Mouse (Mus musculus): ENCODE data around the gene Vps4b. TPM values are rescaled to one million over a fixed set of nuclear protein-coding genes. Genes with fewer than 3 reads are reported as not detected.
A peak's percentile ranks its signal among the peaks of the same experiment; 100 is the strongest.
"Not testable (repeated sequence)": the region's sequence is repeated elsewhere in the genome, so short reads cannot be mapped to it uniquely, and the experiment has no call there.

Vps4b gene
- polyA plus RNA-seq, 1 experiment from 2014 or later: 60.9 TPM

- Histone ChIP-seq H3K9ac (ENCODE audit: low read depth, low read length) (no peak overlapping the region), H3K27me3 (replicated peaks; ENCODE audit: control insufficient read depth, insufficient read depth, low read length) (no peaks in the 10 kb centered on the region), H3K4me3 (ENCODE audit: low read depth, low read length) (no peak overlapping the region), H3K27ac (ENCODE audit: low read depth, low read length) (no peak overlapping the region), H3K4me1 (replicated peaks; ENCODE audit: control insufficient read depth, insufficient read depth, low read length) (no peaks in the 10 kb centered on the region), H3K9me3 (ENCODE audit: control insufficient read depth) (no peaks in the 10 kb centered on the region), H3K36me3 (ENCODE audit: control insufficient read depth, insufficient read depth) (peaks cover 35% of the 10 kb centered on the region), H3K4me2 (replicated peaks; ENCODE audit: low read depth) (no peak overlapping the region)
- TF ChIP-seq CTCF (IDR thresholded peaks at IDR 0.05; ENCODE audit: low read depth): no peak
- 91% methylated on average over 4 of the region's 4 CpGs for WGBS
- no peak for ATAC-seq
These were observed 55.8 kb downstream of the Vps4b start for GRCm38 (mm10) chr1:106740735-106741134.

- H3K4me3 ChIP-seq (ENCODE audit: low read depth, low read length): no peak overlapping the region
- ATAC-seq: no peak
- whole genome bisulfite sequencing: 90% methylated on average over 5 of the region's 5 CpGs
- TF ChIP-seq CTCF (IDR thresholded peaks at IDR 0.05; ENCODE audit: low read depth): no peak
- H3K27ac ChIP-seq (ENCODE audit: low read depth, low read length): no peak overlapping the region
- no peak overlapping the region for H3K4me2 ChIP-seq (replicated peaks; ENCODE audit: low read depth)
- no peaks in the 10 kb centered on the region for H3K4me1 ChIP-seq (replicated peaks; ENCODE audit: control insufficient read depth, insufficient read depth, low read length)
- peaks cover 37% of the 10 kb centered on the region for H3K36me3 ChIP-seq (ENCODE audit: control insufficient read depth, insufficient read depth)
- H3K9ac ChIP-seq (ENCODE audit: low read depth, low read length): no peak overlapping the region
- H3K27me3 ChIP-seq (replicated peaks; ENCODE audit: control insufficient read depth, insufficient read depth, low read length): no peaks in the 10 kb centered on the region
- H3K9me3 ChIP-seq (ENCODE audit: control insufficient read depth): no peaks in the 10 kb centered on the region
These were observed 56.7 kb downstream of the Vps4b start for GRCm38 (mm10) chr1:106739810-106740209.

- no peak for ATAC-seq
- H3K9me3 ChIP-seq (ENCODE audit: control insufficient read depth): no peaks in the 10 kb centered on the region
- no peaks in the 10 kb centered on the region for H3K27me3 ChIP-seq (replicated peaks; ENCODE audit: control insufficient read depth, insufficient read depth, low read length)
- peak; percentile 73 for TF ChIP-seq CTCF (IDR thresholded peaks at IDR 0.05; ENCODE audit: low read depth)
- peaks cover 51% of the 10 kb centered on the region for H3K36me3 ChIP-seq (ENCODE audit: control insufficient read depth, insufficient read depth)
- no peak overlapping the region for H3K27ac ChIP-seq (ENCODE audit: low read depth, low read length)
- 82% methylated on average over 3 of the region's 3 CpGs for WGBS
- no peak overlapping the region for H3K4me2 ChIP-seq (replicated peaks; ENCODE audit: low read depth)
- H3K4me1 ChIP-seq (replicated peaks; ENCODE audit: control insufficient read depth, insufficient read depth, low read length): no peaks in the 10 kb centered on the region
- no peak overlapping the region for H3K9ac ChIP-seq (ENCODE audit: low read depth, low read length)
- H3K4me3 ChIP-seq (ENCODE audit: low read depth, low read length): no peak overlapping the region
These were observed 58.4 kb downstream of the Vps4b start for GRCm38 (mm10) chr1:106738092-106738491.

- H3K36me3 ChIP-seq (ENCODE audit: control insufficient read depth, insufficient read depth): peaks cover 44% of the 10 kb centered on the region
- H3K27ac ChIP-seq (ENCODE audit: low read depth, low read length): no peak overlapping the region
- no peaks in the 10 kb centered on the region for H3K9me3 ChIP-seq (ENCODE audit: control insufficient read depth)
- H3K4me2 ChIP-seq (replicated peaks; ENCODE audit: low read depth): no peak overlapping the region
- no peaks in the 10 kb centered on the region for H3K27me3 ChIP-seq (replicated peaks; ENCODE audit: control insufficient read depth, insufficient read depth, low read length)
- TF ChIP-seq CTCF (IDR thresholded peaks at IDR 0.05; ENCODE audit: low read depth): no peak
- ATAC-seq: no peak
- H3K4me1 ChIP-seq (replicated peaks; ENCODE audit: control insufficient read depth, insufficient read depth, low read length): no peaks in the 10 kb centered on the region
- H3K4me3 ChIP-seq (ENCODE audit: low read depth, low read length): no peak overlapping the region
- WGBS: 94% methylated on average over 8 of the region's 8 CpGs
- H3K9ac ChIP-seq (ENCODE audit: low read depth, low read length): no peak overlapping the region
These were observed 60.3 kb downstream of the Vps4b start for GRCm38 (mm10) chr1:106736211-106736610.

- H3K9me3 ChIP-seq (ENCODE audit: control insufficient read depth): no peaks in the 10 kb centered on the region
- no peaks in the 10 kb centered on the region for H3K27me3 ChIP-seq (replicated peaks; ENCODE audit: control insufficient read depth, insufficient read depth, low read length)
- no peak overlapping the region for H3K9ac ChIP-seq (ENCODE audit: low read depth, low read length)
- ATAC-seq: no peak
- H3K4me3 ChIP-seq (ENCODE audit: low read depth, low read length): no peak overlapping the region
- TF ChIP-seq CTCF (IDR thresholded peaks at IDR 0.05; ENCODE audit: low read depth): peak; percentile 80
- 56% methylated on average over 2 of the region's 2 CpGs for WGBS
- H3K27ac ChIP-seq (ENCODE audit: low read depth, low read length): no peak overlapping the region
- H3K36me3 ChIP-seq (ENCODE audit: control insufficient read depth, insufficient read depth): peaks cover 42% of the 10 kb centered on the region
- H3K4me2 ChIP-seq (replicated peaks; ENCODE audit: low read depth): no peak overlapping the region
- H3K4me1 ChIP-seq (replicated peaks; ENCODE audit: control insufficient read depth, insufficient read depth, low read length): no peaks in the 10 kb centered on the region
These were observed 60.9 kb downstream of the Vps4b start for GRCm38 (mm10) chr1:106735586-106735985.

GRCm38 (mm10) chr1:106722061-106722460 lies 74.5 kb downstream of the Vps4b start:
- WGBS: 62% methylated on average over 5 of the region's 5 CpGs
- no peaks in the 10 kb centered on the region for H3K27me3 ChIP-seq (replicated peaks; ENCODE audit: control insufficient read depth, insufficient read depth, low read length)
- no peak for ATAC-seq

GRCm38 (mm10) chr1:106717736-106718135 lies 78.8 kb downstream of the Vps4b start:
- not testable (repeated sequence) for H3K4me3 ChIP-seq (ENCODE audit: low read depth, low read length); H3K9me3 ChIP-seq (ENCODE audit: control insufficient read depth); H3K4me1 ChIP-seq (replicated peaks; ENCODE audit: control insufficient read depth, insufficient read depth, low read length); H3K27me3 ChIP-seq (replicated peaks; ENCODE audit: control insufficient read depth, insufficient read depth, low read length); H3K27ac ChIP-seq (ENCODE audit: low read depth, low read length); H3K9ac ChIP-seq (ENCODE audit: low read depth, low read length); H3K4me2 ChIP-seq (replicated peaks; ENCODE audit: low read depth); ATAC-seq; H3K36me3 ChIP-seq (ENCODE audit: control insufficient read depth, insufficient read depth)
- 67% methylated on average over 7 of the region's 7 CpGs for WGBS

More at GRCm38 (mm10) chr1:106722061-106722460, 74.5 kb downstream of the Vps4b start:
- Histone ChIP-seq H3K9ac (ENCODE audit: low read depth, low read length) (no peak overlapping the region), H3K27ac (ENCODE audit: low read depth, low read length) (no peak overlapping the region), H3K4me3 (ENCODE audit: low read depth, low read length) (no peak overlapping the region), H3K4me1 (replicated peaks; ENCODE audit: control insufficient read depth, insufficient read depth, low read length) (no peaks in the 10 kb centered on the region), H3K9me3 (ENCODE audit: control insufficient read depth) (no peaks in the 10 kb centered on the region), H3K4me2 (replicated peaks; ENCODE audit: low read depth) (no peak overlapping the region), H3K36me3 (ENCODE audit: control insufficient read depth, insufficient read depth) (no peaks in the 10 kb centered on the region; the same call in 1 of the 2 replicates)
- TF ChIP-seq CTCF (IDR thresholded peaks at IDR 0.05; ENCODE audit: low read depth): no peak

All from intestine, postnatal 0 days (tissue).